Comparison of ENCODE assay signal across 24 mouse cellular contexts in genomic region chr5:122917982-122918711, GRCm38 (mm10).
DNase-seq lines count a peak whose midpoint lies in the region; ATAC-seq lines count a peak whose summit lies in the region.
"Had no signal": no experiment of that assay in that cellular context is flagged by ENCODE, and none has a peak within 500 bp of the region (broad histone marks: within the 10 kb centered on the region; RNA-seq: fewer than 3 reads in every experiment).

No protein-coding gene starts in this region.

- no peak overlapping the region for H3K4me2 ChIP-seq in embryonic facial prominence, embryonic 11.5 days (ENCODE audit: low read depth, low read length)
- no peak overlapping the region for H3K4me2 ChIP-seq in limb, embryonic 12.5 days
- H3K4me2 ChIP-seq: heart, embryonic 13.5 days; limb, embryonic 15.5 days; liver, embryonic 15.5 days had no signal

- H3K4me3 ChIP-seq in heart, embryonic 10.5 days, result no peak overlapping the region
- no peak overlapping the region for H3K4me3 ChIP-seq in embryonic facial prominence, embryonic 11.5 days (ENCODE audit: low read depth, low read length)
- H3K4me3 ChIP-seq in limb, embryonic 12.5 days (replicated peaks), result no peak overlapping the region
- H3K4me3 ChIP-seq: gastrocnemius, adult 2 months; heart, embryonic 13.5 days; limb, embryonic 15.5 days; liver, embryonic 15.5 days had no signal

- H3K9ac ChIP-seq in embryonic facial prominence, embryonic 11.5 days (replicated peaks; ENCODE audit: low read length), result no peak overlapping the region
- no peak overlapping the region for H3K9ac ChIP-seq in limb, embryonic 12.5 days (replicated peaks)
- H3K9ac ChIP-seq: forebrain, postnatal 0 days; heart, embryonic 13.5 days; limb, embryonic 15.5 days; liver, embryonic 15.5 days had no signal

- no peaks in the 10 kb centered on the region for H3K9me3 ChIP-seq in heart, embryonic 10.5 days
- H3K9me3 ChIP-seq in embryonic facial prominence, embryonic 11.5 days (replicated peaks; ENCODE audit: control insufficient read depth, low read length), result no peaks in the 10 kb centered on the region
- no peaks in the 10 kb centered on the region for H3K9me3 ChIP-seq in limb, embryonic 12.5 days
- H3K9me3 ChIP-seq: G1E; heart, embryonic 13.5 days; limb, embryonic 15.5 days; liver, embryonic 15.5 days had no signal

- WGBS in heart, embryonic 10.5 days, result 58% methylated on average over 7 of the region's 7 CpGs
- 23% methylated on average over 7 of the region's 7 CpGs for WGBS in embryonic facial prominence, embryonic 11.5 days
- 6% methylated on average over 7 of the region's 7 CpGs for WGBS in limb, embryonic 12.5 days

- H3K27me3 ChIP-seq in heart, embryonic 10.5 days (ENCODE audit: insufficient read depth, poor library complexity, severe bottlenecking), result no peaks in the 10 kb centered on the region
- no peaks in the 10 kb centered on the region for H3K27me3 ChIP-seq in embryonic facial prominence, embryonic 11.5 days (ENCODE audit: control insufficient read depth, insufficient read depth, low read length)
- no peaks in the 10 kb centered on the region for H3K27me3 ChIP-seq in limb, embryonic 12.5 days
- H3K27me3 ChIP-seq: heart, embryonic 13.5 days; limb, embryonic 15.5 days; liver, embryonic 15.5 days had no signal

- no peak for DNase-seq in heart, embryonic 10.5 days (ENCODE audit: low spot score)
- DNase-seq in heart, adult 8-10 months (ENCODE audit: low spot score), result no peak
- DNase-seq in kidney, postnatal 4 days, result peak; percentile 44 to 60
- no peak for DNase-seq in kidney, adult 11 months
- DNase-seq in embryonic facial prominence, embryonic 11.5 days (ENCODE audit: low spot score), result peak; percentile 74
- no peak for DNase-seq in adipocyte (ENCODE audit: low spot score)
- no peak for DNase-seq in heart, postnatal 14 days
- DNase-seq: adrenal gland, postnatal 25 days; cerebellum, adult 11-12 months; cerebellum, postnatal 14 days; forebrain, postnatal 0 days; gastrocnemius, adult 2 months; heart, postnatal 4 days; kidney, postnatal 10 days; lung, postnatal 10 days; thymus, adult 2 months had no signal

- intact Hi-C loops in heart, postnatal 14 days (cut with DNase I), result no loop called here

- 0 out of 2 replicates have a peak overlapping the region, but pooled peaks have one; percentile 16 for H3K27ac ChIP-seq in heart, embryonic 10.5 days
- H3K27ac ChIP-seq in embryonic facial prominence, embryonic 11.5 days (replicated peaks; ENCODE audit: low read depth, low read length), result no peak overlapping the region
- H3K27ac ChIP-seq in limb, embryonic 12.5 days, result peak overlapping the region; percentile 36; the same call in 1 of the 2 replicates
- H3K27ac ChIP-seq: gastrocnemius, adult 2 months; heart, embryonic 13.5 days; limb, embryonic 15.5 days; liver, embryonic 15.5 days had no signal

- H3K4me1 ChIP-seq in heart, embryonic 10.5 days, result peaks cover 5% of the 10 kb centered on the region; the same call in 1 of the 2 replicates
- H3K4me1 ChIP-seq in embryonic facial prominence, embryonic 11.5 days (ENCODE audit: control insufficient read depth, insufficient read depth, low read length), result no peaks in the 10 kb centered on the region; the same call in 1 of the 2 replicates
- peaks cover 11% of the 10 kb centered on the region for H3K4me1 ChIP-seq in limb, embryonic 12.5 days (replicated peaks)
- H3K4me1 ChIP-seq: heart, embryonic 13.5 days; limb, embryonic 15.5 days had no signal

- no peak for ATAC-seq in embryonic facial prominence, embryonic 11.5 days (replicated peaks; ENCODE audit: insufficient number of reproducible peaks, low FRiP score, low TSS enrichment, low read depth)
- no peak for ATAC-seq in limb, embryonic 12.5 days (ENCODE audit: insufficient number of reproducible peaks, insufficient read depth, low FRiP score, low TSS enrichment, low read depth)
- ATAC-seq: CD4-positive, CD25-positive, alpha-beta regulatory T cell, adult 4 months; forebrain, postnatal 0 days; inflammation-experienced regulatory T-cells, adult 6 months; midbrain, embryonic 16.5 days had no signal

- peaks cover 9% of the 10 kb centered on the region; the same call in 1 of the 2 replicates for H3K36me3 ChIP-seq in heart, embryonic 10.5 days
- H3K36me3 ChIP-seq in embryonic facial prominence, embryonic 11.5 days (replicated peaks; ENCODE audit: control insufficient read depth, insufficient read depth, low read depth, low read length), result no peaks in the 10 kb centered on the region
- H3K36me3 ChIP-seq in limb, embryonic 12.5 days, result no peaks in the 10 kb centered on the region
- H3K36me3 ChIP-seq: heart, embryonic 13.5 days; limb, embryonic 15.5 days; liver, embryonic 15.5 days had no signal

Comparison
In these comparisons a context has a peak if more than half of its experiments do, and no peak if none do; other contexts are left out.
1. DNase-seq: peak in kidney, postnatal 4 days (2 of 2) and embryonic facial prominence, embryonic 11.5 days (single experiment); none in heart, embryonic 10.5 days (single experiment), heart, adult 8-10 months (single experiment), kidney, adult 11 months (single experiment), adipocyte (single experiment) and heart, postnatal 14 days (0 of 2).